Mouse (Mus musculus) midbrain, embryonic 14.5 days (tissue): ENCODE results near the gene Mtrf1l. TPM values are rescaled to one million over a fixed set of nuclear protein-coding genes. Genes with fewer than 3 reads are reported as not detected.

Experiments
- ATAC-seq: fragments of 200-750 bp; cut with Nextera tagmentation; 2 replicates; pipeline ENCODE4 v1.8.0; 2017; ENCODE audit warnings: moderate number of reproducible peaks, moderate library complexity; ENCODE audit not compliant: low FRiP score, low TSS enrichment
- DNase-seq: peaks from one replicate; pipeline ENCODE4 v3.0.0-alpha.2; 2015
- H3K27ac ChIP-seq: fragments of 300-500 bp; sonication (generic); replicated peaks from 2 replicates; pipeline ENCODE4 v1.5.1; 2014; ENCODE audit warnings: mild to moderate bottlenecking, low read depth, low read length, moderate library complexity
- H3K27me3 ChIP-seq: fragments of 300-500 bp; sonication (generic); 2 replicates; pipeline ENCODE4 v1.6.1; 2014; ENCODE audit warnings: low read length, control low read depth, mixed read lengths; ENCODE audit not compliant: control insufficient read depth, insufficient read depth
- H3K36me3 ChIP-seq: fragments of 300-500 bp; sonication (generic); 2 replicates; pipeline ENCODE4 v1.6.1; 2014; ENCODE audit warnings: low read length, control low read depth; ENCODE audit not compliant: control insufficient read depth, insufficient read depth
- H3K4me1 ChIP-seq: fragments of 300-500 bp; sonication (generic); 2 replicates; pipeline ENCODE4 v1.6.1; 2014; ENCODE audit warnings: mild to moderate bottlenecking, antibody characterized with exemption, low read length, control low read depth; ENCODE audit not compliant: control insufficient read depth, insufficient read depth
- H3K4me2 ChIP-seq: fragments of 300-500 bp; sonication (generic); 2 replicates; pipeline ENCODE4 v1.6.1; 2014; ENCODE audit warnings: mild to moderate bottlenecking, low read length, moderate library complexity
- H3K4me3 ChIP-seq: fragments of 300-500 bp; sonication (generic); replicated peaks from 2 replicates; pipeline ENCODE4 v1.5.1; 2014; ENCODE audit warnings: low read depth, low read length
- H3K9ac ChIP-seq: fragments of 300-500 bp; sonication (generic); replicated peaks from 2 replicates; pipeline ENCODE4 v1.6.1; 2014; ENCODE audit warnings: mild to moderate bottlenecking, low read length, moderate library complexity
- H3K9me3 ChIP-seq: fragments of 300-500 bp; sonication (generic); 2 replicates; pipeline ENCODE4 v1.6.1; 2016; ENCODE audit warnings: low read length, control low read depth, mixed read lengths; ENCODE audit not compliant: control insufficient read depth
- WGBS: fragments of 180-500 bp; shearing (Covaris S2); extraction: QIAGEN DNeasy Blood & Tissue Kit; methylation state at CpG from one replicate; pipeline ENCODE4 v1.1.7; 2014; 5-methylcytosine and 5-hydroxymethylcytosine counted together
- polyA plus RNA-seq: library from polyadenylated mRNA; unstranded; fragments of >200 nt; fragmentation: Nextera tagmentation; extraction: Ambion mirVana; gene quantifications from 2 replicates; pipeline ENCODE4 v1.2.1, GENCODE M21; 2014

The Mtrf1l gene
- polyA plus RNA-seq, 1 experiment from 2014 or later = 13.4 TPM

GRCm38 (mm10) chr10:5798069-5798468 is 25.6 kb downstream of the Mtrf1l start:
- ATAC-seq (no peak), DNase-seq (no peak)
- no peak overlapping the region for H3K4me3 ChIP-seq
- peaks cover 19% of the 10 kb centered on the region; the same call in 1 of the 2 replicates for H3K36me3 ChIP-seq
- peaks cover 5% of the 10 kb centered on the region; the same call in 1 of the 2 replicates for H3K4me1 ChIP-seq
- no peak overlapping the region for H3K4me2 ChIP-seq
- WGBS = 85% methylated on average over 4 of the region's 4 CpGs
- H3K9ac ChIP-seq = no peak overlapping the region
- no peaks in the 10 kb centered on the region for H3K27me3 ChIP-seq
- H3K27ac ChIP-seq = no peak overlapping the region
- no peaks in the 10 kb centered on the region for H3K9me3 ChIP-seq

GRCm38 (mm10) chr10:5790657-5791056 is 33.1 kb downstream of the Mtrf1l start:
- Histone ChIP-seq H3K4me2 (no peak overlapping the region), H3K27ac (no peak overlapping the region), H3K4me1 (no peaks in the 10 kb centered on the region), H3K27me3 (no peaks in the 10 kb centered on the region), H3K36me3 (no peaks in the 10 kb centered on the region), H3K4me3 (no peak overlapping the region), H3K9ac (no peak overlapping the region), H3K9me3 (no peaks in the 10 kb centered on the region)
- 22% methylated on average over 12 of the region's 12 CpGs for WGBS
- ATAC-seq = no peak
- peak; percentile 88 for DNase-seq

- Histone ChIP-seq H3K27ac (no peak overlapping the region), H3K4me3 (no peak overlapping the region), H3K9ac (no peak overlapping the region), H3K9me3 (no peaks in the 10 kb centered on the region), H3K36me3 (no peaks in the 10 kb centered on the region), H3K27me3 (no peaks in the 10 kb centered on the region), H3K4me1 (no peaks in the 10 kb centered on the region), H3K4me2 (no peak overlapping the region)
- DNase-seq (peak; percentile 67), ATAC-seq (peak; percentile 37; the same call in 1 of the 2 replicates)
- WGBS = 26% methylated on average over 4 of the region's 4 CpGs
These were observed 36.8 kb downstream of the Mtrf1l start for GRCm38 (mm10) chr10:5786923-5787322.

Other genes starting within 250 kb of the Mtrf1l start
- 0.66 and 1.4 TPM in 2 replicates for gene Myct1, start 230.1 kb downstream of the Mtrf1l start, polyA plus RNA-seq
- 0.91 and 1.3 TPM in 2 replicates for gene Vip, start 184.7 kb downstream of the Mtrf1l start, polyA plus RNA-seq
- gene Fbxo5, start 18.3 kb downstream of the Mtrf1l start, polyA plus RNA-seq = 10.5 and 14.7 TPM in 2 replicates
- 22.1 and 30.9 TPM in 2 replicates for gene Rgs17, start 98.5 kb upstream of the Mtrf1l start, polyA plus RNA-seq